Mouse (Mus musculus) embryo, embryonic 10.5 days (tissue): ENCODE results near the gene Pan3.

ENCODE experiments used
- DNase-seq: peaks from one replicate; pipeline ENCODE4 v3.0.0-alpha.2; 2015; ENCODE audit warnings: low spot score

The Pan3 gene

DNA sequence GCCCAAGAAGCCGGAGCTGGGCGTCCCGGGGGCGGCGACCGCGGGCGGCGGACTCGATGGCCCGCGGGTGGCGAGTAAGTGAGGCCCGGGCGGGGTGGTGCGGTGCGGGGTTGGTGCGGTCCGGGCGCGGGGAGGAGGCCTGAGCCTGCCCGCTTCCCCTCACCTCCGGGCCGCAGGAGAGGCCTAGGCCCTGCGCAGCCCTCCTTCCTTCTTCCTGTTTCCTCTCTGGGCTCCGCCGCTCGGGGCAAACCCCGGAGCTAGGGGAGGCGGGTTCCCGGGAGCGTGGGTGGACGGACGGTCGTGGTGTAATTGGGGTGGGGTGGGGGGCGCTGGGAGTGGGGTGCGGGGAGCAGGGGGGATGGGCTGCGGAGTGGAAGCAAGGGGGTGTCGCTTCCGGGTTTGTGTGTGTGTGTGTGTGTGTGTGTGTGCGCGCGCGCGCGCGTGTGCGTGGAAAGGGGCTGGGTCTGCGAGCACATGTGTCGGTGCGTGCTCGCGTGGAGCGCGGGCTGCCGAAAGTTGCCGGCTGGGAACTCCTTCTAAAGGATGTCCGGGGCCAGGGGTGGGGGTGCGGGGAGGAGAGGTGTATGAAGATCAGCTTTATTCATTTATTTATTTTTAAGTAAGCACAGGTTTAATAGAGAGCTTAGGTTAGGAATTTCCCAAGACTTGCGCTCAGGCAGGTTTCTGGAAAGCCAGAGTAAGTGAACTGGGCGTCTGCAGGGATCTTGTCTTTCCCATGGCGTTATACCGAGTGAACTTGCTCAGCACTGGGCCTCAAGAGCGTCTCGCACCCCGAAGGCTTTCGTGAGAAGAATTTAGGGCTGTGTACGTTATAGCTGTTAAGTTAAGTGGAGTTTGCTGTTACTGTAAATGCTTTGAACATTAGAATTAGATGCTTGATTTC is 1.2 kb downstream of the Pan3 start:
- DNase-seq = peak; percentile 53

DNA sequence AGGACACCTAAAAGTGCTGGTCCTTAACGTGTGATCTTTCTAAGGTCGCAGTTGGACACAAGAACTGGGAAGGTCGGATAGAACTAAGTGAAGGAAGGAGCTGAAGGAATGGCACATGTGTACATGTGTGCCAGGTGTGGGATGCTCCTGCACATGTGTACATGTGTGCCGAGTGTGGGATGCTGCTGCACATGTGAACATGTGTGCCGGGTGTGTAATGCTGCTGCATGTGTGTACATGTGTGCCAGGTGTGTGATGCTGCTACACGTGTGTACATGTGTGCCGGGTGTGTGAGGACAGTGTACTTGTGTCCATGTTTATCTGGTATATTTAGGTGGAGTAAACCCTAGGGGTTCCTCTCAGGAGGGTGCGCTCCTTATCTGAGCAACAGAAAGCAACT is 3.0 kb downstream of the Pan3 start:
- no peak for DNase-seq

DNA sequence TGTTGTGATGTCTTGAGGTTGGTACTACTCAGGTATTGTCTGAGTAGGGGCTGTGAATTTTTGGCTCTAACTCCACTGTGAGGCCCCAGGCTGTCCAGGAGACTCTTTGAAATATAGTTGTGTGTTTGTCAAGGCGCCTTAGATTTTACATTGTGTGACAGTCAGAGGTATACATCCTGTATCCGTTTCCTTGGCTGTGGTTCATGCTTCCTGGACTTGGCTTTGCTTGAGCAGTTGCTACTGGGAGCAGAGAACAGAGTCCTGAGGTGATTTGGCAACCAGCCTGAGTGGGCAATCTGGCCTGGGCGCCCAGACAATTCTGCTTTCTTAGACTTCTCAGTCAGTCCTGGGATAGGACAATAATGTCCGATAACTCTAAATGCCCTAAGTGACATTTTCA is 5.3 kb downstream of the Pan3 start:
- DNase-seq = no peak

DNA sequence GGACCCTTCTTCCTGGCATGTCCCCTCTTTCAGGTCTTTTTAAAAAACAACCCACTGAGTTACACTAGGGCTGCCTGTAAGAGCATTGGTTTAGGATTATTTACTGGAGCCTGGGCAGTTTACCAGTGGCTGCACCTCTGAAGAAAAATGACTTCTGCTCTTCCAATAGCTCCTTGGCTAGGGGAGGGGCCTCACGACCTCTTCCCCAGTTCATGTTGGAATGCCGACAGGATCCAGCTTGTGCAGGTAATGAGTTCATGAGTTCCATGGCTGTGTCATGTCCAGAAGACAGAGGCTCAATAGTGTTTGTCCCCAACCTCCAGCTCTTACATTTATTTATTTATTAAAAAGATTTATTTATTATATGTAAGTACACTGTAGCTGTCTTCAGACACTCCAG is 5.8 kb downstream of the Pan3 start:
- no peak for DNase-seq

DNA sequence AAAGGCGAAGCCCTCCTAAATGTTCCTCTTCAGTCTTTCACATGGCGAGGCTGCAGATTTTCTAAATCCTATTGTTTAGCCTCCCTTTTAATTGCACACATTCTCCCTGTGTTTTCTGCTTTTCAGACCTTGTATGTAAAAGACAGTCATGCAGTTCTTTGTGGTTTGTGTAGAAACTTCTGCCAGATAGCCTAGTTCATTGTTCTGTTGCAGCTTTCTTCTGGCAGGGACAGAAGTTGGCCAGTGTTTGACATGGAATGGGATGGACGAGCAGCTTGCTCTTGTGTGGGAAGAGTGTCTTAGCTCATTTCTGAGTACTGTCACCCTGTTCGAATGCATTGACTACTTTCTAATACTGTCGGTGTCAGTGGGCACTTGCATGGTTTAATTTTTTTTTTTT is 6.5 kb downstream of the Pan3 start:
- no peak for DNase-seq

DNA sequence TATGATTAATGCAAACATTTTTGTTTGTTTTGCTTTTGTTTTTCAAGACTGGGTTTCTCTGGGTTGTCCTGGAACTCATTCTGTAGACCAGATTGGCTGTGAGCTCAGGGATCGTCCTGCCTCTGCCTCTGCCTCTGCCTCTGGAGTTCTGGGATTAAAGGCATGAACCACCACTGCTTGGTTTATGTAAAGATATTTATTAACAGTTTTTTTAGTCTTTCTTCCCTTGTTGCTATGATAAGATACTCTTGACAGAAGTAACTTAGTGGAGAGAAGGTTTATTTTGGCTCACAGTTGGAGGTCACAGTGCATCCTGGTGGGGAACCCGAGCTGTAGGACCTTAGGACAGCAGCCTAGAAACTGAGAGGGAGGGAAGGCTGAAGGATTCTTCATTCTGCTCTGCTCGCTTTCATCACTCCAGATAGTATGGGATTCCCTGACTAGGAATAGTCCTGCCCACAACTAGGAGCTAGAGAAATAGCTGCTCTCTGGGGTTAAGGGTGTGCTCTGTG is 11.1 kb downstream of the Pan3 start:
- no peak for DNase-seq

DNA sequence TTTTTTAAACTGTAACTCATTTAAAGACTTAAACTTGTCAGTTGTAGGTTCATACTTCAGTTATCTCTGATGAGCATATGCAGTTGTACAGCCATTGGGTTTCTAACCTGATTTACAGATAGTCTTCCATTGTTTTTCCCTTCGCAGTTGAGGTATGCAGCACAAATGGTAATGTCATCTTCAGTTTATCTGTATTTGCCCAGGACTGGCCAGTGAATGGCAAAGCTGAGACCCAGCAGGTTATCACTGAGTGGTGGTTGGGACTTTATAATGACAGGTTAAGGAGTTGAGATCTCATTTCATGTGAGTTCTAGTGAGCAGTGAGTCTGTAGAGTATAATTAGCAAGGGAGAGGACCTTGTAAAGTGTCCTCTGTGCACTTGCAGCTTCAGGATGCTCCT is 12.0 kb downstream of the Pan3 start:
- DNase-seq = no peak

DNA sequence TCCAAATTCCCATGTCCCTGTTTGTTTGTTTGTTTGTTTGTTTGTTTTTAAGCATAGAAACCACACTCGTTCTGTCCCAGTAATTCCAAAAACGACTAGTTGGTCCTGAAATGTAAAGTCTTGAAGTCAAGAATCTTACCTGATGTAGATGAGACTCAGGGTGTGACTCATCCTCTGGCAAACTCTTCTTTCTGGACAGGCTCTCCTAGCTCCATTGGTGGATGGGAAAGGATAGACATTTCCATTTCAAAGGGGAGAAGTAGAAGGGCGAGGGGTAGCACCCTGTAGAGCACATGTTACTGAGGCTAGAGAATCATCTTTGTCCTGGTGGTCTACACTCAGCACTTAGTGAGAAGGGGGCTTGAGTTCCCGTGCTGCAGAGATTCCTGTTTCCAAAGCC is 12.8 kb downstream of the Pan3 start:
- DNase-seq = no peak

DNA sequence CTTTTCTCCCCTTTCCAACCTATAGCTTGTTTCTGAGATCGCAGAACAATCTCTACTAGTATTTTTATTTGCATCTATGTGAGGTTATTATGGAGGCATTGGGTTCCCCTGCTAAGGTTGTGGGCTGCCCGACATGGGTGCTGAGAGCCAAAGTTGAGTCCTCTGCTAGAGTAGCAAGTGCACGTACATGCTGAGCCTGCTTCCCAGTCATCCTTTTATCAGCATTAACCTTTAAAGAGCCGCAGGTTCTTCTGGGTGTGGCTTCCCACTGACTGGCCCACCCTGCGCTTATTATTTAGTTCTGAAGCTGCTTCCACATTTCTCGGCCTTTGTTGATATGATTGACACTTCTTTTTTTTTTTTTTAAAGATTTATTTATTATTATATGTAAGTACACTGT is 14.3 kb downstream of the Pan3 start:
- no peak for DNase-seq

DNA sequence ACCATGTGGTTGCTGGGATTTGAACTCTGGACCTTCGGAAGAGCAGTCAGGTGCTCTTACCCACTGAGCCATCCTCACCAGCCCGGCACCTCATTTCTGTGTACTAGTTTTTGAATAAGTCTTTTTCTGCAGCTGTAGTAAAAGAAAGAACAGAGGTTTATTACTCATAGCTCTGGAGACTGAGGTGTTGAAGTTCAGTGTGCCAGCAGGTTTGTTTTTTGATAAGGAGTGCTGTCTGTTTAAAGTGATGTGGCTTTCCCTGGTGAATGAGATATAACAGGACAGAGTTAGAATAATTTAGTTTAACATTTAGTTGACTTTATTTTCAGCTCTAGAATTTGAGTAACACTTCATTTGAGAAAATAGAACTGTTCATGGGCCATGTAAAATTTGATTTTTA is 14.8 kb downstream of the Pan3 start:
- no peak for DNase-seq

DNA sequence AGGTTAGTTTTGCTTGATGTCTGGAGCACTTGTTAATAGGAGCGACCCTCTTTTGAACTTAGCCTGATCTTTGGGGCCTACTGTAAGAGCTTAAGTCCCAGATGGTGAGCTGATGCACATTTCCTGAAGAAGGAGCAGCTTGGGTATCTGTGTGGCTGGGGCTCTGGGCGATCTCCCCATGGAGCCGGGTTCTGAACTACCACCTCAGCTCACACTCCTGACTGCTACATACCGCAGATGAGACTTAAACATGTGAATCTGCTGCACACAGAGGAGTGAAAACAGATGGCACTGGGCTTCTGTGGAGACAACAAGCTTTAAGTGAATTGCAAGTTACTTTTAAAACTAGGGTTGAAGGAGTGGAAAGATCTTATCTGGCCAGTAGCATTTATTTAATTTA is 15.3 kb downstream of the Pan3 start:
- DNase-seq = no peak

DNA sequence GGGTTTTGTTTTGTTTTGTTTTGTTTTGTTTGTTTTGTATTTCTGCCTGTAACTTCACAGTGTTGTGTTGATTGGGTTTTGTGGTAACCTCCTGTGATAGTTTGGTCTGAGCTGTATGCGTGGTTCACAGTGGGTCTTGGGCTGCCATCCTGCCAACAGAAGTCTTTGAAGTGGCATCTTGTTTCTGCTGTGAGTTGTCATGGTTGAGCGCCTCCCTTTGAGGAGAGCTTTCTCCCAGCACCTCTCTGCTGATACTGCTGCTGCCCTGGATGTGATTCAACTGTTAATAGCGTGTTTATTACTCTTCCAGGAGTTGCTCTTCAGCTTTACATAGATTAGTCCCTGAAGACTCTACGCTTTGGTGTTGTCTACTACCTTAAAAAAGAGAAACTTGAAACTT is 18.6 kb downstream of the Pan3 start:
- no peak for DNase-seq

DNA sequence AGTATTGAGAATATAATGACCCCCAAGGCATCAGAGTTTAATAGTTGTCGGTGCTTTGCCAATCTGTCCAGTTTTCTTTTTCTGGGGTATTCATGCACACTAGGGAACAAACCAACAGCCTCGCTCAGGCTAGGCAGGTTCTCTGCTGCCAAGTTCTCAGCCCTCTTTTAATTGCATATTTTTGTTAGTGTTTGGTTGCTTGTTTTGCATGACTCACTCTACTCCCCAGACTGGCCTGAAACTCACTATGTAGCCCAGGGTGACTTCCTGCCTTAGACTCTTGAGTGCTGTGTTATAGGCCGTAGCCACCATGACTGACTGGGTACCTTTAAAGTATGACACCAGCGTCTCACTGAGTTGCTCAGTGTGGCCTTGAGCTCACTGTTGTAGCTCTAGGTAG is 19.0 kb downstream of the Pan3 start:
- DNase-seq = no peak

DNA sequence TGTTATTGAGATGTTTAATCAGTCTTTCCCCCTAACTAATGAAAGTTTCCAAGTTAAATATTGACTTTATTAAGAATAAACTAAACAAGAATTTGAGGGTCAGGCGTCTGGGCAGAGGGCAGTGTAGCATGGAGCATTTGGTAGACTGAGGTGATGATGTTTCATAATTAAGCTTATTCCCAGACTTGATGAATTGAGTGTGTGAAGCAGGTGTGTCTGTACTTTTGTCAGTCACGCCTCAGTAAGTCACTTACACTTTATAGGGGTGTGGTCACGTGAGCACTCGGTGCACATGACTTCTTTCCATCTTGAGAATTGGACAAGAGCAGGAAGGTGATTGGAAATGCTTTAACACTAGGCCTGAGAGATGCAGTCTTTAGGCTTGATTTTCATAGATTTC is 26.5 kb downstream of the Pan3 start:
- no peak for DNase-seq

DNA sequence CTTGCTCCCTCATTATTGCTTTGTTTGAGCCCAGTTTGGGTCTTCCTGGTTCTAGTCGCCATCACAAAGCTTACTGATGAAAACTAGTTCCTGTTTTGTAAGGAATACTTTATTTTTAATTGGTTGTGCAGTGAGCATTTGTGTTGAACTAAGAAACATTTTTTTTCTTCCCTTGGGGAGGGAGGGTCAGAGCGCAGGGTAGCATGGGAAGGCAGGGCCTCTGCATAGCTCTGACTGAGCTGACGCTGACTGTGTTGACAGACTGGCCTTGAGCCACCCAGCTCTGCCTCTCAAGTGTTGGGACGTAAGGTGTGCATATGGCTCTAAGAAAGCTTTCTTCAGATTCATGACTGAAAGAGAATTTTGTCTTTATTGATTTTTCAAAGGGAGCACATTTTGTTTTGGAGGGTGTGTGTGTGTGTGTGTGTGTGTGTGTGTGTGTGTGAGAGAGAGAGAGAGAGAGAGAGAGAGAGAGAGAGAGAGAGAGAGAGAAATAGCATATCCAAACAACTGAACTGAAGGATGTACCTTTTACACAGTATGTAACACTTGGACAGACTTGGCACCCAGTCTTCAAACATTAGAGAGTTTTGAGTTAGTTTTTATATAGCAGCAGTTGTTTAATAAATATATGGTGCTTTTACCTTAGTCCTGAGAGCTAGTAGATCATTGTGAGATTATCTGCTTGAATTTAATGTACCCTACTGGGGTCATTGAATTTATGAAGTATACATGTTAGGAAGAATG is 30.0 kb downstream of the Pan3 start:
- DNase-seq = no peak

DNA sequence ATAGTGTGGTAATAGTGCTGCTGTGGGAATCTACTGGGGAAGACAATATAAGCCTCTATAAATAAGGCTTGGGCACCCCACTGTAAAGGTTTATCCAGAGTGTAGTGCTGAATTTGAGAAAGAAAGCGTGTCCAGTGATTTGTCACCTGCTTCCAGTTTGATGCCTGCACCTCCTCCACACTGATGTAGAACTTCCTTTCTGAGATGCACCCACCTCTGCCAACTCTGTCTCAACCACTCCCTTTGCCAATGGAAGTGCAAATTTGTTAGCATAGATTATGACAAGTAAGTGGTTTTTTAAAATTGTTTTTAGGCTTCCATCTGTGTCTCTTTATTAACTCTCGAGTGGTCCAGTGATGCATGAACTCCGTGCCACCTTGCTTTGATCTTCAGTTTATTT is 33.3 kb downstream of the Pan3 start:
- DNase-seq = no peak

DNA sequence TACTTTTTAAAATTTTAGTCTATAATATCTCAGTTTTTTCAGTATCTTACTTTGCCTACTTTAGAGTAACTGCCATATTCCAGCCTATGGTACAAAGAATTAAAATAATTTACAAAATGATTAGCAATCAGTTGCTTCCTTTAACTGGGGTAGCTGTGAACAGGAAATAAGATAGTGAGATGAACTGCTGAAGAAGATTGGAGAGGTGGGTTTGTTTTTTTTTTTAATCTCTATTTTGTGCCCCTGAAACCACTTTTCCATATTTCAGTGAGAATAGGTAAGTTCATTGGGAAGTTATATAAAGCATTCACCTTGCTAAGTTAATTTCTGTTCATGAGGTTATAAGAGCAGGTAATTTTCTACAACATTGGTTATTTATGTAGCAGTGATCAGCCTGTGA is 36.4 kb downstream of the Pan3 start:
- DNase-seq = no peak

DNA sequence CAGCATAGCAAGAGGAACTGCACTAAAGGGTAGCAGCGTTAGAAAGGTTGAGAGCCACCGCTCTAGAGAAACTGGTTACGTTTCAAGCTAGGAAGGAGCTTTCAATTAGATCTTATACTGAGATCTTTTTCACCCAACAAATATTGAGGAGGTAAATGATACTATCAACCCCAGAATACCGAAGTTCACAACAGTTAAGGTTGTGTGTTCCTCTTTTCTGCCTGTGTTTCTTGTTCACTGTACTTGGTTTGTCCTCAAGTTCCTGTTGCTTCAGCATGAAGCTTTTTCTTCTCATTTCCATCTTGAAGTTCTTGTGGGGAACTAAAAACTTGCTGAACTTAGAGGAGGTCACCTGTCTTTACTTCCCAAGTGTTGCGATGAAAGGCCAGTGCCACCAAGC is 41.2 kb downstream of the Pan3 start:
- no peak for DNase-seq

DNA sequence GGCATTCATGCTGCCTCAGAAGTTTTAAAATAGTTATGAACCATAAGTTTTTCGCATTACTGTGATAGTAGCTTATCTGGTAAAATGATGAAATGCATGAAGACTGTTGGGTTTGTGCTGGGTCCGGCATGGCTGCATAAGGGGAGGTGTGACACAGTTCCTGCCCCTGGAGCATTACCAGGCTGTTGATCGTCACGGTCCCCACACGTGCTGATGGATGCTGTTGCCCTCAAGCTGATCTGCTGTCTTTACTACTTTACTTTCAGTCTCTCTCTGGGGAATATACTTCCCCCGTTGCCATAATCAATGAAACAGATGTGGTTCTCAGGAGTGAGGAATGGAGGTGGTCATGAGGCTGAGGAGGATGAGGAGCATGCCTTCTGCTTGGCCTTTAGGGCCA is 43.1 kb downstream of the Pan3 start:
- DNase-seq = no peak

DNA sequence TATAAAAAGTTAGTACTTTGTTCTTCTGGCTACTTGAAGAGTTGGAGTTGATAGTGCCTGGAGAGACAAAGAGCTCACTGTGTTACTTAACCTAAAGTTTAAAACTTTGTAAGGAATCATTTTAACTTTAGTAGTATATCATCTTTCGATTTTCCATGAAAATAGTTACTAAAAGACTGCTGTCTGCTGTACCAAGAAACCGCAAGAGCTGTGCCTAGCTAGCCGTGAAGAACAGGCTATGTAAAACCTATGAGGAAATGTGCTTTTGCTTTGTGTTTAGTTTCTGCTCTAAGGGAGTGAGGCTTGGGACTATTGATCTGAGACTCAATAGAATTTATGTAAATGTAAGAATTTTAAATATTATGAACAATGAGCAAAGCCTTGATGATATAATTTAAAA is 43.9 kb downstream of the Pan3 start:
- no peak for DNase-seq

DNA sequence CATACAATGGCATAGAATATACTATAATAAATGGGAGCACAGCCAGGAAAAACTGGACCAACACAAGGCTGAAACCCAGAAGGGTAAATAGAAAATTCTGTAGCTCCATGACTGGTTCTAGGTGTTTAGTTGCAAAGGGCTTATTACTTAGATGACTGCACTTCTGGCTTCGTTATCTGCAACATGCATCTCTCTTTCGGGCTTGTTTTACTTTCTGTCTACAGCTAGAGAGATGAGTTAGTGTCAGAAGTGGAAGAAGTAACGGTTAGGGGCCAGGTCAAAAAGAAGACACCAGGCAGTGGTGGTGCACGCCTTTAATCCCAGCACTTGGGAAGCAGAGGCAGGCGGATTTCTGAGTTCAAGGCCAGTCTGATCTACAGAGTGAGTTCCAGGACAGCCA is 46.1 kb downstream of the Pan3 start:
- DNase-seq = no peak

DNA sequence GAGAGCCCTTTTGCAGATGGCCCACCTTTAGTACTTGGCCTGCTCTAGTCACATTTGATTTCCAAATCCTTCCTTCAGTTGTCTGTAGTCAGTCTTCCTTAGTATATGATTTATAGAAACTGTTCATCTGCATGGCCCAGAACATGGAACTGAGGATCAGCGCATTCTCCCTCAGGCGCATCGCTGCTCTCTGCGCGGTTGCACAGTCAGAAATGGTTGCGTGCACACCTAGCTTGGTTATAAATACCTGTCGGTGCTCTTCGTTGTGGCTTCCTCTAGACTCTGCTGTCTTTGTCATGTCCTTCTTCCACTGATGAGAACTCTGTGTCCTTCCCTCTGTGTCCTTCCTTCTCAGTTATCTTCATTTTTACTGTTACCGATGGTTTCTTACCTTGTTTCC is 47.1 kb downstream of the Pan3 start:
- DNase-seq = no peak

DNA sequence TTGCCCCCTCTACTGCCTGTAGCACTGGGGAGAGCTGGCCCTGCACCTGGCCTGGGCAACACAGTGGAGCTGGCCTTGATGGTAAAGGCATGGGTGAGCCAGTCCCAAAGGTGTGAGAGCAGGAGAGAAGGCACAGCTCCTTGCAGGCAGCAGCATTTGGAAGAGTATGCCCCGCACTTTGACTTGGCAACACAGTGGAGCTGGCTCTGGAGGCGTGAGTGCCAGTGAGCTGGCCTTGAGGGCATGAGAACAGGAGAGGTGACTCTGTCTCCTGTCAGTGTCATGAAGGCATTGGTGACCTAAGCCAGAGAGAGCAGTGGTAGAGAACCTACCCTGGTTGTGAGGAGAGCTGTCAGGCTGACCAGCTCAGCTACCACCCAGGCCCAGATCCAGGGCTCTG is 49.4 kb downstream of the Pan3 start:
- no peak for DNase-seq

DNA sequence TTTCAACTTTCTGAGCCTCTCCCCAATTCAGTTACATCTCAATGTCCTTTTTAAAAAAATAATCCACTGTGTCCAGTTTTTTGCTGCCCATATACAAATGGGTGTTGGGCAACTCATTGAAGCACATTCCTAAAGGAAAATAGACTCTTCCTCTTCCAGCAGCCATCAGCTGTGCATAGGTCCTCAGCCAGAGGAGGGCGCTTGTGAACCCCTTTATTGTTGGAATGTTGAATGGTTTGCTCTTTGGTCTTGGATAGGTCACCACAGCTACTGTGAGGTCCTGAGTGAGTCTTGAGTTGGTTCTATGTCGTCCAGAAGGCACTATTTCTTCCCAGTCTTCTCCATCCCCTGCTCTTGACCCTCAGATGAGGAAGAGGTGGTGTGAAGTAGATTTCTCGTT is 54.2 kb downstream of the Pan3 start:
- peak; percentile 26 for DNase-seq
